In genomic region chr2:120670253-120670652, GRCm38 (mm10) we compare ENCODE assay signal across 10 mouse cellular contexts. TPM values are rescaled to one million over a fixed set of nuclear protein-coding genes. Genes with fewer than 3 reads are reported as not detected.
DNase-seq lines count a peak whose midpoint lies in the region; ATAC-seq and TF ChIP-seq lines count a peak whose summit lies in the region.
"Had no signal": no experiment of that assay in that cellular context is flagged by ENCODE, and none has a peak within 500 bp of the region (broad histone marks: within the 10 kb centered on the region; RNA-seq: fewer than 3 reads in every experiment).

No protein-coding gene starts in this region.

- 61% methylated on average over 2 of the region's 2 CpGs for WGBS in heart, postnatal 0 days
- WGBS in lung, embryonic 14.5 days, result 35% methylated on average over 2 of the region's 2 CpGs

- no peaks in the 10 kb centered on the region for H3K27me3 ChIP-seq in heart, postnatal 0 days (ENCODE audit: control insufficient read depth, insufficient read depth, low read length)
- no peaks in the 10 kb centered on the region for H3K27me3 ChIP-seq in lung, embryonic 14.5 days (ENCODE audit: insufficient read depth, low read length)
- H3K27me3 ChIP-seq in Patski, result no peaks in the 10 kb centered on the region
- H3K27me3 ChIP-seq: forebrain, embryonic 13.5 days; lung, embryonic 15.5 days had no signal

- CTCF ChIA-PET in Patski (lab: Charles Lee), result interaction anchor here (0.6 to 4.2 kb wide), 5 partner anchors 12 to 193 kb away, joined by 3 to 18 read pairs (median 3); no protein-coding TSS in a partner anchor

- H3K4me2 ChIP-seq in heart, postnatal 0 days (ENCODE audit: low read depth, low read length), result no peak overlapping the region
- H3K4me2 ChIP-seq in lung, embryonic 14.5 days, result no peak overlapping the region
- H3K4me2 ChIP-seq: forebrain, embryonic 13.5 days; lung, embryonic 15.5 days had no signal

- in situ Hi-C loops in Patski (cut with MboI; ENCODE audit: low pct_unique_long_range_greater_than_20kb), result loop anchor here (5.0 kb wide), 1 partner anchor 198 kb away; no protein-coding TSS in a partner anchor

- H3K4me3 ChIP-seq in heart, postnatal 0 days (ENCODE audit: low read depth, low read length), result no peak overlapping the region
- H3K4me3 ChIP-seq in lung, embryonic 14.5 days (ENCODE audit: low read depth, low read length), result no peak overlapping the region
- H3K4me3 ChIP-seq: forebrain, embryonic 13.5 days; lung, embryonic 15.5 days had no signal

- H3K36me3 ChIP-seq in heart, postnatal 0 days (replicated peaks; ENCODE audit: control insufficient read depth, insufficient read depth, low read length), result peaks cover 17% of the 10 kb centered on the region; the same call in 1 of the 2 replicates
- peaks cover 31% of the 10 kb centered on the region; the same call in 1 of the 2 replicates for H3K36me3 ChIP-seq in lung, embryonic 14.5 days (ENCODE audit: insufficient read depth)

- TF ChIP-seq EP300 in heart, postnatal 0 days (IDR thresholded peaks at IDR 0.05; ENCODE audit: low read depth), result no peak

- H3K9ac ChIP-seq in heart, postnatal 0 days (replicated peaks; ENCODE audit: low read depth, low read length), result no peak overlapping the region
- H3K9ac ChIP-seq in lung, embryonic 14.5 days, result no peak overlapping the region
- H3K9ac ChIP-seq: forebrain, embryonic 13.5 days; lung, embryonic 15.5 days had no signal

- ATAC-seq in heart, postnatal 0 days (ENCODE audit: insufficient read depth, low read depth), result no peak
- ATAC-seq in lung, embryonic 14.5 days (ENCODE audit: insufficient read depth), result peak; percentile 71; the same call in 1 of the 2 replicates
- no peak for ATAC-seq in Patski
- ATAC-seq: forebrain, embryonic 13.5 days had no signal

- no peaks in the 10 kb centered on the region for H3K9me3 ChIP-seq in heart, postnatal 0 days (replicated peaks; ENCODE audit: control insufficient read depth, low read length)
- no peaks in the 10 kb centered on the region for H3K9me3 ChIP-seq in lung, embryonic 14.5 days (ENCODE audit: low read depth, low read length)
- H3K9me3 ChIP-seq: forebrain, embryonic 13.5 days; lung, embryonic 15.5 days had no signal

- intact Hi-C loops in heart, postnatal 14 days (cut with DNase I), result loop anchor here (5.0 kb wide), 1 partner anchor 63 kb away; the partner anchor contains the start of genes Haus2 and Lrrc57

- POLR2A ChIA-PET in Patski (lab: Charles Lee), result no interaction called here

- peak; percentile 50 for TF ChIP-seq CTCF in heart, postnatal 0 days (IDR thresholded peaks at IDR 0.05; ENCODE audit: low read depth)
- TF ChIP-seq CTCF in lung, embryonic 14.5 days (IDR thresholded peaks at IDR 0.05; ENCODE audit: low read depth), result peak; percentile 62
- TF ChIP-seq CTCF in Patski (IDR thresholded peaks at IDR 0.05), result peak; percentile 8

- H3K27ac ChIP-seq in heart, postnatal 0 days (ENCODE audit: low read depth), result no peak overlapping the region
- H3K27ac ChIP-seq in lung, embryonic 14.5 days (ENCODE audit: low read depth), result no peak overlapping the region
- H3K27ac ChIP-seq: forebrain, embryonic 13.5 days; lung, embryonic 15.5 days had no signal

- no peaks in the 10 kb centered on the region for H3K4me1 ChIP-seq in heart, postnatal 0 days (ENCODE audit: control insufficient read depth, insufficient read depth)
- no peaks in the 10 kb centered on the region for H3K4me1 ChIP-seq in lung, embryonic 14.5 days (ENCODE audit: insufficient read depth)
- H3K4me1 ChIP-seq: forebrain, embryonic 13.5 days had no signal

- no peak for DNase-seq in heart, postnatal 0 days (ENCODE audit: low spot score)
- no peak for DNase-seq in heart, postnatal 14 days
- DNase-seq in lung, embryonic 14.5 days, result peak; percentile 83
- DNase-seq in lung, postnatal 14 days, result no peak
- DNase-seq in Patski (ENCODE audit: low read depth, low spot score), result no peak
- DNase-seq in naive thymus-derived CD4-positive, alpha-beta T cell, adult 2 months (ENCODE audit: low read depth), result peak; percentile 25
- DNase-seq in B cell, adult 2 months, result no peak
- DNase-seq: kidney, postnatal 25 days had no signal

RNA-seq across cellular contexts. Expression of gene Stard9, which starts 41.3 kb away (rescaled TPM):
- total RNA-seq in heart, postnatal 0 days (2014; rRNA removed; ENCODE audit: low replicate concordance), result 12.2 and 12.7 TPM in 2 replicates
- 2.4 and 2.6 TPM in 2 replicates for polyA plus RNA-seq in heart, postnatal 0 days (2015; fragmentation: Nextera tagmentation; extraction: Ambion mirVana)
- 10 to 100 TPM; 16.1 to 17.9 TPM for total RNA-seq in heart, postnatal 14 days (2021)
- 14.1 and 14.9 TPM in 2 replicates for polyA plus RNA-seq in lung, embryonic 14.5 days (2014; fragmentation: Nextera tagmentation; extraction: Ambion mirVana)
- 2.2 TPM for polyA plus RNA-seq in Patski (2021)

Comparison
In these comparisons a context has a peak if more than half of its experiments do, and no peak if none do; other contexts are left out.
1. DNase-seq: peak in lung, embryonic 14.5 days (single experiment) and naive thymus-derived CD4-positive, alpha-beta T cell, adult 2 months (single experiment); none in heart, postnatal 0 days (single experiment), heart, postnatal 14 days (0 of 2), lung, postnatal 14 days (single experiment), Patski (single experiment) and B cell, adult 2 months (0 of 2).
2. CTCF ChIP-seq: peak in every context shown above with its lines; median percentile 62 in lung, embryonic 14.5 days; 50 in heart, postnatal 0 days; 8 in Patski.